Mouse (Mus musculus): ENCODE measurements at regions not wholly inside any gene's neighbourhood (a gene's known extent, or its start where the extent isn't known, plus 50 kb on each side); places are given as distances from the start of the nearest gene placed in this dataset.

DNA sequence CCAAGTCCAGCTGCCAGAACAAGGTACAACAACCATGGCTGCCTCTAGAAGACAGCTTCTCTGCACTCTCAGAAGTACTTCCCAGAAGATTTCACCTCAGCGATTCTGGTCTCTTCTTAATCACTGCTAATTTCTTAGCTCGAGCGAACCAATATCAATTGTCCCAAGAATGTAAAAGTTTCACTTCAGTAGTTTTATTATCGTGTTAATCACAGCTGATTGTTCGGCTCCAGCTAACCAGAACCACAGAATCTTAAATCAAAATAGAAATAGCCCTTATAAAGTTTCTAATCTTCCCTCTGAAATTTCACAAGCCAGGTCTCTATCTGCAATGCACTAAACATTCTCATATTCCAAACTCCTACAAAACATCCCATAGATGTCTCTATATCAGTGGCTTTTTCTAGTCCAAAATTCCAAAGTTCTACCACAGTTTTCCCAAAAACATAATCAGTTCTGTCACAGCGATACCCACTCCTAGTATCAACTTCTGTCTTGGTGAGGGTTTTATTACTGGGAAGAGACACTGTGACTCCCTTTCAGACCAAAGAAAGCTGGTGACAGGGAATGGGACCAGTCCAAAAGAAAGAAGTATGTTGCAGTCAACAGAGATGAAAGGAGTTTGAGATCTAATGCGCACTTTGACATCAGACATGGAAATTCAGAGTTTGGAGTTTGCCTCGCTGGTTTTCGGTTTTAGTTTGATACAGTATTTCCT, 130.2 kb downstream of the Gm10283 start:
- H3K27me3 ChIP-seq (ENCODE audit: control insufficient read depth, insufficient read depth, low read length) = no peaks in the 10 kb centered on the region
- H3K9me3 ChIP-seq (ENCODE audit: control insufficient read depth, low read length) = no peaks in the 10 kb centered on the region
- no peaks in the 10 kb centered on the region for H3K36me3 ChIP-seq (ENCODE audit: control insufficient read depth, insufficient read depth, low read length)
- no peaks in the 10 kb centered on the region for H3K4me1 ChIP-seq (replicated peaks; ENCODE audit: control insufficient read depth, insufficient read depth, low read length)
- 93% methylated on average over 9 of the region's 9 CpGs for WGBS
- H3K4me3 ChIP-seq (ENCODE audit: low read depth, low read length) = no peak overlapping the region
- H3K9ac ChIP-seq (ENCODE audit: low read depth, low read length) = no peak overlapping the region
- DNase-seq (ENCODE audit: low spot score) = no peak
- no peak overlapping the region for H3K4me2 ChIP-seq (replicated peaks; ENCODE audit: low read depth, low read length)
- no peak for ATAC-seq (ENCODE audit: low FRiP score)
- H3K27ac ChIP-seq (ENCODE audit: low read depth, low read length) = no peak overlapping the region

DNA sequence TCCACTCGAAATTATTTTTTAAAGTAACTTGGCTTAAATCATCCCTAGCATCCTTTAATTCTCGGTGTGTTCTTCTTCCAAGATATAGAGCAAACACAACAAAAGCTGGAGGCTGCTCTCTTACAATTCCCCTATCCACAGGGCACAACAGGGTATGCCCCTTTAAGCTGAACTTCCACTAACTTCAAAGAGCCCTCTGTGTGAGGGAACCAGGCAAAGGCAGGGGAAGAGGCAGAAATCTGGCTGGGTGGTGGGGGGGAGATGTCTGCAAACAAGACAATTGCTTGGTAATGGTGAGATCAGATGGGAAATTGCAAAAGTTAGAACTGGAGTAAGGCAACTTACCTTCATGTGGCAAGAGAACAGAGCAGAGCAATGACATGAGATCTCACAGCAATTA, 154.7 kb downstream of the Gm10283 start:
- no peaks in the 10 kb centered on the region for H3K4me1 ChIP-seq (replicated peaks; ENCODE audit: control insufficient read depth, insufficient read depth, low read length)
- H3K4me2 ChIP-seq (replicated peaks; ENCODE audit: low read depth, low read length) = no peak overlapping the region
- DNase-seq (ENCODE audit: low spot score) (peak; percentile 4), ATAC-seq (ENCODE audit: low FRiP score) (no peak)
- H3K27me3 ChIP-seq (ENCODE audit: control insufficient read depth, insufficient read depth, low read length) = no peaks in the 10 kb centered on the region
- H3K9ac ChIP-seq (ENCODE audit: low read depth, low read length) = no peak overlapping the region
- no peaks in the 10 kb centered on the region for H3K9me3 ChIP-seq (ENCODE audit: control insufficient read depth, low read length)
- WGBS = 47% methylated on average over 2 of the region's 2 CpGs
- H3K27ac ChIP-seq (ENCODE audit: low read depth, low read length) = no peak overlapping the region
- H3K36me3 ChIP-seq (ENCODE audit: control insufficient read depth, insufficient read depth, low read length) = no peaks in the 10 kb centered on the region
- no peak overlapping the region for H3K4me3 ChIP-seq (ENCODE audit: low read depth, low read length)

DNA sequence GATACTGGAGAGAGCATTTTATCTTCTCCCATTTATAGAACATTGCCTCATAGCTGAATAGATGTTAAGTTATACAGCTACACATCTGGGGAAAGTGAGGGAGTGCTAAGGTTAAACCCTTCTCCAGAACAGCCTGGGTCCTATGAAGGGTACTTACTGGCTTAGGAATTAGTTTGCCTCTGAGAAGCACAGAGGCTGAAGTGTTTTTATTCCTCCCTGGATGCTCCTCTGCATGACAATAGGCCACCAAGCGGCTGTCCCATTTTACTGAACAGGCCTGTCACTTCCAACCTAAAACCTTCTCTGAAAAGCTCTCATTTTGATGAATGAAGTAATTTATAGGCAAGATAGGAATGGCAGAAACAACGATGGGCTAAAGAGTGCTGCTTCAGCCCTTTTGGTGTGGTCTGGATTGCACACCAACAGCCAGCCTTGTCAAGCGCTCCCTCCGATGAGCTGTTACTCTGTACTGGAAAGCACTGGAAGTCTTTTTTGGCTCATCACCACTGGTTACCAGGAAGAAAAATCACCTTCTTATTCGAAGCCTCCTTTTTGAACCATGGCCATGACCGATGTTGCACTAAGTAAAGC, 157.1 kb downstream of the Gm10283 start:
- no peaks in the 10 kb centered on the region for H3K36me3 ChIP-seq (ENCODE audit: control insufficient read depth, insufficient read depth, low read length)
- H3K4me2 ChIP-seq (replicated peaks; ENCODE audit: low read depth, low read length) = no peak overlapping the region
- DNase-seq (ENCODE audit: low spot score) (peak; percentile 5), ATAC-seq (ENCODE audit: low FRiP score) (peak; percentile 49; the same call in 1 of the 2 replicates)
- no peak overlapping the region for H3K27ac ChIP-seq (ENCODE audit: low read depth, low read length)
- H3K4me1 ChIP-seq (replicated peaks; ENCODE audit: control insufficient read depth, insufficient read depth, low read length) = no peaks in the 10 kb centered on the region
- H3K9me3 ChIP-seq (ENCODE audit: control insufficient read depth, low read length) = no peaks in the 10 kb centered on the region
- 44% methylated on average over 6 of the region's 6 CpGs for WGBS
- no peaks in the 10 kb centered on the region for H3K27me3 ChIP-seq (ENCODE audit: control insufficient read depth, insufficient read depth, low read length)
- no peak overlapping the region for H3K9ac ChIP-seq (ENCODE audit: low read depth, low read length)
- no peak overlapping the region for H3K4me3 ChIP-seq (ENCODE audit: low read depth, low read length)

DNA sequence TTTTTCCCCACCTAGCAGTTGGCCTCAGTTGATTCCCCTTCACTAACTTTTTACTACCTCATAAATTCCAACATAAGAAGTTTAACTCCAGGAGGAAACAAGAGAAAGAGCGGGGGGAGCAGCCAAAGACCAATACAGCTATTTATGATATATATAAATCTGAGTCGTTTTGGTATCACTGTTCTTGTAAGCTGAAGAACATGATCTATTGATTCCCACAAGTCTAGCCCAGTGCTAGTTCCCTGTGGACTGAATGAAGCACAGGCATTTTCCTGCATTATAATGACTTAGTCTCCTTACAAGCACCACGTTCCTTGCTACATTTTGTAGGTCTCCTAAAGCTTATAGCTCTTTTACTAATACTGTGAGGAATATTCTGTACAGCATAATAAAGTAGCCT, 187.5 kb downstream of the Gm10283 start:
- Histone ChIP-seq H3K4me2 (replicated peaks; ENCODE audit: low read depth, low read length) (no peak overlapping the region), H3K27ac (ENCODE audit: low read depth, low read length) (no peak overlapping the region), H3K9ac (ENCODE audit: low read depth, low read length) (no peak overlapping the region), H3K27me3 (ENCODE audit: control insufficient read depth, insufficient read depth, low read length) (no peaks in the 10 kb centered on the region), H3K4me1 (replicated peaks; ENCODE audit: control insufficient read depth, insufficient read depth, low read length) (no peaks in the 10 kb centered on the region), H3K36me3 (ENCODE audit: control insufficient read depth, insufficient read depth, low read length) (no peaks in the 10 kb centered on the region), H3K4me3 (ENCODE audit: low read depth, low read length) (no peak overlapping the region), H3K9me3 (ENCODE audit: control insufficient read depth, low read length) (no peaks in the 10 kb centered on the region)
- no peak for ATAC-seq (ENCODE audit: low FRiP score)
- DNase-seq (ENCODE audit: low spot score) = no peak
- 76% methylated on average over 3 of the region's 3 CpGs for WGBS

DNA sequence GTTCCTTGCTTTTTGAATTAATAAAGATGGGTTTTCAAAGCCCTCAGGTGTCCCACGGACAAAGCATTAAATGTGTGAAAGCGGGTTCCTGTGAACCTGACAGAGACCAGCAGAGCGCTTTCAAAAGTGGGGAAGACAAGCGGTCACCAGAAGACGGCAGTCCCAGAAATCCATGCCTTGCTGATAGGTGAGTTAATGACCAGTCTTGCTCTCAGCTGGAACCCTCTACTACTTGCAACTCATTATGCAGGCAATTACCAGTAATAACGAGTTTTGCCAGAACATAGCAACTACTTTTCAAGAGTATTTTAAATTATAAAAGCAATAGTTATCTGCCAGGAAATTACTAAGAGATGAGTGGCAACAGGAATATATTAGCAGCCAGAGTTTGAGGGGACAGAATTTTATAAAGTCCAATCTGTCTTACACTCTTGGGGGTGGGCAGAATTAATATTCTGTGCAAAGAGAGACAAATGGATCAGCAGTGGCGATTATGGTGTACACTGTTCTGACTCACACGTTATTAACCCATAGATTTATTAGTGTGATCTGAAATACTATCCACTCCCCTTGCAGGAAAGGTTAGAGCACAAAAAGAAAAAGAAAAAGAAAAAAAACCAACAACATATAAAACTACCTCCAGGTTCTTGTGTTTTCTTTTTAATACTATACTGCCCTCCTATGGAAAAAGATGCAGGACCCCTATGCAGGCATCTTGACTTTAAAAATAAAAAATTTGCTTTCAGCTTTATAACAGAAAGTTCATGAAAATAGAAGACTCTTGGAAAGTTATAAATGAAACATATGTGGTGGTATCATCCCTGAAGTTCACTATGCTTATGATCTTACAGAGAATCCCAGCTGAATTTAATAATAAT, 188.8 kb downstream of the Gm10283 start:
- ATAC-seq (ENCODE audit: low FRiP score) = no peak
- H3K4me1 ChIP-seq (replicated peaks; ENCODE audit: control insufficient read depth, insufficient read depth, low read length) = no peaks in the 10 kb centered on the region
- no peaks in the 10 kb centered on the region for H3K9me3 ChIP-seq (ENCODE audit: control insufficient read depth, low read length)
- no peak overlapping the region for H3K4me3 ChIP-seq (ENCODE audit: low read depth, low read length)
- H3K27ac ChIP-seq (ENCODE audit: low read depth, low read length) = no peak overlapping the region
- 75% methylated on average over 8 of the region's 8 CpGs for WGBS
- no peak overlapping the region for H3K4me2 ChIP-seq (replicated peaks; ENCODE audit: low read depth, low read length)
- no peak overlapping the region for H3K9ac ChIP-seq (ENCODE audit: low read depth, low read length)
- no peaks in the 10 kb centered on the region for H3K36me3 ChIP-seq (ENCODE audit: control insufficient read depth, insufficient read depth, low read length)
- H3K27me3 ChIP-seq (ENCODE audit: control insufficient read depth, insufficient read depth, low read length) = no peaks in the 10 kb centered on the region
- DNase-seq (ENCODE audit: low spot score) = no peak

- ATAC-seq (ENCODE audit: low FRiP score) = no peak
- H3K27ac ChIP-seq (ENCODE audit: low read depth, low read length) = no peak overlapping the region
- H3K4me2 ChIP-seq (replicated peaks; ENCODE audit: low read depth, low read length) = no peak overlapping the region
- DNase-seq (ENCODE audit: low spot score) = no peak
- WGBS = 82% methylated on average over 2 of the region's 2 CpGs
- no peaks in the 10 kb centered on the region for H3K36me3 ChIP-seq (ENCODE audit: control insufficient read depth, insufficient read depth, low read length)
- H3K4me3 ChIP-seq (ENCODE audit: low read depth, low read length) = no peak overlapping the region
- H3K4me1 ChIP-seq (replicated peaks; ENCODE audit: control insufficient read depth, insufficient read depth, low read length) = no peaks in the 10 kb centered on the region
- no peaks in the 10 kb centered on the region for H3K27me3 ChIP-seq (ENCODE audit: control insufficient read depth, insufficient read depth, low read length)
- no peaks in the 10 kb centered on the region for H3K9me3 ChIP-seq (ENCODE audit: control insufficient read depth, low read length)
- no peak overlapping the region for H3K9ac ChIP-seq (ENCODE audit: low read depth, low read length)
Observed at GRCm38 (mm10) chr8:60310136-60310535, 192.9 kb downstream of the Gm10283 start.

GRCm38 (mm10) chr8:60301282-60301681, 201.7 kb downstream of the Gm10283 start:
- no peak for DNase-seq (ENCODE audit: low spot score)
- no peak overlapping the region for H3K4me2 ChIP-seq (replicated peaks; ENCODE audit: low read depth, low read length)
- ATAC-seq (ENCODE audit: low FRiP score) = no peak
- H3K36me3 ChIP-seq (ENCODE audit: control insufficient read depth, insufficient read depth, low read length) = no peaks in the 10 kb centered on the region
- H3K27ac ChIP-seq (ENCODE audit: low read depth, low read length) = no peak overlapping the region
- no peaks in the 10 kb centered on the region for H3K4me1 ChIP-seq (replicated peaks; ENCODE audit: control insufficient read depth, insufficient read depth, low read length)
- no peak overlapping the region for H3K4me3 ChIP-seq (ENCODE audit: low read depth, low read length)
- no peak overlapping the region for H3K9ac ChIP-seq (ENCODE audit: low read depth, low read length)
- WGBS = 88% methylated on average over 7 of the region's 7 CpGs
- H3K9me3 ChIP-seq (ENCODE audit: control insufficient read depth, low read length) = no peaks in the 10 kb centered on the region
- H3K27me3 ChIP-seq (ENCODE audit: control insufficient read depth, insufficient read depth, low read length) = no peaks in the 10 kb centered on the region

GRCm38 (mm10) chr8:60277211-60277801, 225.7 kb downstream of the Gm10283 start:
- 45% methylated on average over 2 of the region's 2 CpGs for WGBS
- no peak for ATAC-seq (ENCODE audit: low FRiP score)
- no peak for DNase-seq (ENCODE audit: low spot score)

More at GRCm38 (mm10) chr8:60277211-60277801, 225.7 kb downstream of the Gm10283 start:
- H3K27ac ChIP-seq (ENCODE audit: low read depth, low read length) = no peak overlapping the region
- no peak overlapping the region for H3K4me2 ChIP-seq (replicated peaks; ENCODE audit: low read depth, low read length)
- no peaks in the 10 kb centered on the region for H3K9me3 ChIP-seq (ENCODE audit: control insufficient read depth, low read length)
- no peaks in the 10 kb centered on the region for H3K4me1 ChIP-seq (replicated peaks; ENCODE audit: control insufficient read depth, insufficient read depth, low read length)
- H3K27me3 ChIP-seq (ENCODE audit: control insufficient read depth, insufficient read depth, low read length) = no peaks in the 10 kb centered on the region
- no peaks in the 10 kb centered on the region for H3K36me3 ChIP-seq (ENCODE audit: control insufficient read depth, insufficient read depth, low read length)
- H3K9ac ChIP-seq (ENCODE audit: low read depth, low read length) = no peak overlapping the region
- H3K4me3 ChIP-seq (ENCODE audit: low read depth, low read length) = no peak overlapping the region
